Mouse (Mus musculus): ENCODE results near the gene Atf6.

- no peak for TF ChIP-seq POLR2A (IDR thresholded peaks at IDR 0.05; ENCODE audit: low read depth, low read length)
- TF ChIP-seq CTCF (IDR thresholded peaks at IDR 0.05; ENCODE audit: extremely low read depth, insufficient read depth, insufficient read length, insufficient replicate concordance), result no peak
Observed at GRCm38 (mm10) chr1:170721560-170721959, 146.0 kb downstream of the Atf6 start.
